Mouse (Mus musculus) cerebellum, postnatal 4 days (tissue): ENCODE measurements around the gene Adgrg4.

Source experiments
- DNase-seq, 2 experiments: peaks; one replicate each; pipeline ENCODE4 v3.0.0; 2022; ENCODE audit warnings: low spot score in 2 of 2, mixed read lengths in 1 of 2

The Adgrg4 gene

DNA sequence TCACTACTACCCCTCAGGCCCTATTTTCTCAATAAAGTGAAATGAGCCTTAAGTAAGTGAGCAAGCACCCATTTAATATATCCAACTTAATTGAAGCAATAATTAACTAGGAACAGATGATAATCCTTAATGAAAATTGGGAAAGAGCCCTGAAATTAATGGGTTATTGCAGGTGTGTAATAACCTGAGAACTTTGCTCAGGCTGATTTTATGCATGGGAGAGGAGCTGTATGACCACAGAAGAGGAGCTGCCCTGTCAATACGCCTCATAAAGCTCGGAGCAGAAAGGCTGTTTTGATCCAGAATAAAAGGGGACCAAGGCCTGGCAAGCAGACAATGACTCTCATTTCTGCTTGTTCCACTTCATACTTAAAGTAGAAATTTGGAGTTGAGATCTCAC is at the start of gene Adgrg4:
Adgrg4 (plus strand) TSS at position 301 of the 400 bp plus-strand sequence.
- no peak for DNase-seq

- peak in 1 of 2 experiments; percentile 3 for DNase-seq
Measured at GRCm38 (mm10) chrX:56821765-56822603, 48.0 kb upstream of the Adgrg4 start, which contains the start of gene Map7d3. TSS of gene Map7d3 (minus strand) at chrX:56822326.

DNA sequence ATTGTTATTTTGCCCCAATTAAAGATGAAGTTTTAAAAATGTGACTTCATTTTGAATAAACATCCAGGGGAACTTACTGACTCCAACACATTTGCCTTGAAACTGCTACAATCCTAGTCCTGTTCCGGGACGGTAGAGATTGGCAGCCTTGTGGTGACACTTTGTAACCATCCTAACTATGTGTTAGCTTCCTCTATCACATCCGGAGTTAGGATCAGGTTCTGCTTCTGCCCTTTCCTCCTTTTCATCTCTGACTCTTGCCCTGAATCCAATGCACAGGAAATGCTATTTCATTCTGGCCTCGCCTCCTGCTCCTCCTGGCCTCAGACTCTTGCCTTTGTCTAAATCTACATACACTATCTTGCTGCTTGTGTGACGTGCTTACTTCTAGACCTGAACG is 42.5 kb upstream of the Adgrg4 start:
- no peak for DNase-seq

DNA sequence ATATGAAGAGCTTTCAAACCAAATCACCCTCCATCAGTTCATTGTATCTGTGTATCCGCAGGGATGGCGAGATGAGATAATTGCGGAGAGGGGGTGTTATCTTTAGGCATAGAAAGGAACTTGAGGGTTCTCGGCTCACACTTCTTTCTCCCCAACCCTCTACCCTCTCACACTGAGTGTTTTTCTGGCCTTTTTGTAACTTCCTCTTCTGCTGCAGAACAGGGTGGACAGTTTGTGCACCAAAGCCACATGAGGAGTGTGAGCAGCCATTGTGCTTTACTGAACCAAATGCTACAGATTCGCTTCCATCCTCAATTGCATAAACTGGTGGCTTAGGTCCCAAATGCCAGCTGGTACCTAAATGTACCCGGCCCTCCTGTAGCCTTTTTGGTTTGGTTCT is 34.1 kb upstream of the Adgrg4 start:
- DNase-seq = no peak

DNA sequence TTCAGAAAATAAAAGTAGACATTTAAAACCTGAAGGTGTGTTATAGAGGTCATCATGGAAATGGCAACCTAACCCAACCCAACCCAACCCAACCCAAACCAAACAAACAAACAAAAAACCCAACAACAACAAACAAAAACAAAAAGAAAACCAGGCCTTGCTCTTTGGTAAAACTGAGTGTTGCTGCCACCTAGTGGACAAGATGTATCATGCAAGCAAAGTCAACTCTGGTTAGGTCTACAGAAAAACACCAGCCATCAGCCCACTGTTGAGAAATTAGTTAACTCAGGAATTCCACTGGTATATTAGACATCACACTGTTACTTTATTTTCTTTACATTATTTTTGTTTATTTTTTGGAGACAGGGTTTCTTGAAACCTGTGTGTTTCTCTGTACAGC is 30.6 kb upstream of the Adgrg4 start:
- DNase-seq = peak in 1 of 2 experiments; percentile 4

DNA sequence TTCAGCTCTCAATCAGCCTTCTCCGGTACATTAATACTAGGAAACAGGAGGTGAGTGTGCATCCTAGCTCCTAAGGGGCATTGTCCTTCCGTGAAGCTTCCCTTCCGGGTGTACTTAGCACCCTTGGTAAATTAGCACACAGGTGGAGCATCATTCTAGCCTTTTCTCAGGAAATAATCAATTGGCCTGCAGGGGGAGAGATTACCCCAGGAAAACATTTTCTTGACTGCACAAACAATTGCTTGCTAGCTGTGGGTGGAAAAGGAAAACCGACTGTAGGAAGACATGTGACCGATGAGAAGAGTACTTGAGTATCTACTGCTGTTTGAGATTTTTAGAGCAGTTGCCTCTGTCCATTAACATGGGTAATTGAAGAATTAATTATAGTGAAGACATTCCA is 28.7 kb upstream of the Adgrg4 start:
- no peak for DNase-seq

- DNase-seq = no peak
Measured at GRCm38 (mm10) chrX:57012891-57013290, 142.9 kb downstream of the Adgrg4 start.

- DNase-seq = no peak
Measured at GRCm38 (mm10) chrX:57042774-57043173, 172.8 kb downstream of the Adgrg4 start, which contains the start of gene Brs3. TSS of gene Brs3 (plus strand) at chrX:57043074.

- no peak for DNase-seq
Measured at GRCm38 (mm10) chrX:57043869-57044268, 173.9 kb downstream of the Adgrg4 start.
